Mouse (Mus musculus): ENCODE results near the gene Clmp. TPM values are rescaled to one million over a fixed set of nuclear protein-coding genes. Genes with fewer than 3 reads are reported as not detected.

Clmp gene
- total RNA-seq, 2 experiments from 2014 or later: 4.3 to 5.2 TPM

DNA sequence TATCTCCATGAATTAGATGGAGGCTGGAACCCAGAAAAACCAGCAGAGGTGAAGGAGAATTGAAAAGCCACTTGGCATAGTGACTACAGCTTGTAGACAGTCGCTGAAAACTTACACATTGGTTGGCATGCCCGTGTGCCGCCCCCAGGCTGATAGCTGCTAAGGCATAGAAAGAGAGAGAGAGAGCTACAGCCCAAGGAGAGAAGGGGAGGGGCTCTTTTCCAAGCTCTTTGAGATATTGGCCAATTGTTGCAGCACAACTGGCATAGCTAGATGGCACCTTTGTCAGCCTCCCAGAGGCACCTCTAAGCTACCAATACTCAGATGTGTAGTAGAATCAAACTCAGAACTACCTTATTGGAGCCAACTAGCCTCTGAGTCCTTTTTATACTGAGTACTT is 1.8 kb downstream of the Clmp start:
- DNase-seq: no peak
- intact Hi-C loops (cut with DNase I): no loop called here

DNA sequence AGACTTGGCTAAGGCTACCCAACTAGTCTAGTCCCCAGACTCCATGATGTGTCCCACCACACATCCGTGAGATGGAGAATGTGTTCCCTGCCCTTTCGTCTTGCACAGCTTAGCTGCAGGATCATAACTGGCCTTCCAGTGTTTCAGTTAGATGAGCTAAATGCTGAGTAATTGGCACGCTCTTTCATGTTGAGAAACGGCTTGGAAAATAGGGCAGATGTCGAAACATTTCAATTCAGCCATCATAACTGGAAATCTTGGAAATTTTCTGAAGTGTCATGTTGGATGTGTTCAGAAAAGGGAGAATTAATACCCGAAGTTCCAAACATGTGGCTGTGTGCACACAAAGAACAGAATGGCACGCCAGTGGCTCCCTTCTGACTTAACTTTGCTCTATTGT is 4.7 kb downstream of the Clmp start:
- intact Hi-C loops (cut with DNase I): no loop called here
- no peak for DNase-seq

DNA sequence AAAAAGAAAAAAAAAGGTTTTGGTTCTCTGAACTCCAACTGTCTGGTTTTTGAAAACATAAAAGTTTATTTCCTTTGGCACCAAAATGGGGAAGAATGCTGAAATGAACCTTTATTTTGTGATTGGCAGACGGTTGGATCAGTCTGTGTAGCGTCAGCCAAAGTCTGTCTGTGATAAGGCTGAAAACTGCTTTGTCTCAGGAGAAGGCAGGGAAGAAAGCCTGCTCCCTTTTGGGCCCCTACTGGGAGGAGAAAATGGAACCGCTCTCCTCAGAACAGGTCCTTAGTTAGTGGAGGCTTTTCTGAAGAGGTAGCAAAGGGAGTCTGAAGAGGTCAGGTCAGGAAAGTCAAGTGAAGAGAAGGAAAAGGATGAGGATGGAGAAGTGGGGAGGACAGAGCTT is 7.3 kb downstream of the Clmp start:
- no peak for DNase-seq
- intact Hi-C loops (cut with DNase I): no loop called here

DNA sequence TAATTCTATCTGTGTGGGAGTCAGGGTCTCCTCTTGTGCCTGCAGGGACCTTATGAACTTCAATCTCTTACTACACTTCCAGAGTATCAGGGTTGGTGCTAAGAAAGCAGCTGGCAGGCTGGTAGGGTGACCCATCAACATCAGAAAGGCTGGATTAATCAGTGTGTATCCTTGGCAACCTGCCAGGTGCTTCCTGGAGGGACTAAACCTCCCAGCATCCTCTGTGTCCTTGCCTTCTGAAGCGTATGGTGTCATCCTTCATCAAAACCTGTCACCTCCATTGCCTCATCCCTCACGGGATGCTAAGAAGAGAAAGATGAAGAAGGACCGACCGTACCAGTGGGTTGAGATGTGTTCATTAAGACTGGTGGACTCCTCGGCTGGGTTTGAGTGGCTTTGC is 8.0 kb downstream of the Clmp start:
- intact Hi-C loops (cut with DNase I): no loop called here

DNA sequence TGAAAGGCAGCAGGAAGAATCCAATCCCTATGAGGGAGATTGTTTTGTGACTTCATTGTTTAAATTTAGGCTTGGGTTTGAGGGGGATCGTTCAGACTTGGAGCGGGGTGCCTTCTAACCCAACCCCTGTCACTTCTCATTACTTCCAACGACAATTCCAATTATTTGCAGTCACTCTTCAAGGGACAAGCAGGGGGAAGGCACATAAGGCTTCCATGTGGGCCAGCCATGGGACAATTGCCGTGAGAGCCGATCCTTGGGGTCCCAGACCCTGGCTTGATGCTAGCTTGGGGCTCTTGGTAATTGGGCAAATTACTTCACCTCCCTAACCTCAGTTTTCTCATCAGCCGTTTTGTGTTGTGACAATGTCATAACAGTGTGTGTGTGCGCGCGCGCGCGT is 8.5 kb downstream of the Clmp start:
- intact Hi-C loops (cut with DNase I): no loop called here
- no peak for DNase-seq

More for the DNA sequence above, 8.0 kb downstream of the Clmp start:
- no peak for DNase-seq

DNA sequence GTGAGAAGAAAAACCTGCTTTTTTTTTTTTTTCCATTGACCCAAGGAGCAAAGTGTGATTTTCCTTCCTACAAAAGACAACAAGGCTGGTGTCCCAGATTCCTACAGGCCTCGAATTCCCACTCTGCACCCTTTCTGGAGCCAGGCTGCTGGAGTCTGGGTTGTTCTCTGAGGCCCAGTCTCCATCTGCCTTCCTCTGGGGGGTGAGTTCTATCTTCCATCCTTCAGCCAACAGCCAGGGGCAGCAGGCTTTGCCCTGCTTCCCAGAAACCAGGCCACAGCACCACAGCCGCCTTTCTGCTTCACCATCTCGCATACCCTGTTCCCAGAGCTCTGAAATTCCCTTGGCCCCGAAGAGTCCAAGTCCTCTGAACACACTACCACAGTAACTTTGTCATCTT is 10.3 kb downstream of the Clmp start:
- no peak for DNase-seq
- intact Hi-C loops (cut with DNase I): no loop called here

DNA sequence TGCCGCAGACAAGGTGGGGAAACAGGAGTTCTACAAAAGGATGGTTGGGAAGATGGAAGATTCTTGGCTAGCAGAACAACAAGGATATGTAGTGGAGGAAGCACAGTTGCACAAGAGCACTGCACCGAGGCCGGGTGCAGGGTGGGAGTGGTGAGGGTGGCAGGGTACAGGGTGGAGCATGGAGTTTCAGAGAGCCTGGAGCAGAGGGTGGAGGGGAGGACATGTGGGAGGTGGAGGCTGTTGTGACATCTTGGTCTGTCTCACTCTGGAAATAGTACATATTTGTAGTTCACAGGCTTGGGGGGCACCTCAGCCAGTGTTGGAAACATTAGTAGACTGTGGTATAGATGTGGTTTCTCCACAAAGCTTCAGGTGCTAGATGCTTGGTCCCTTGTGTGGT is 13.4 kb downstream of the Clmp start:
- intact Hi-C loops (cut with DNase I): no loop called here
- no peak for DNase-seq

DNA sequence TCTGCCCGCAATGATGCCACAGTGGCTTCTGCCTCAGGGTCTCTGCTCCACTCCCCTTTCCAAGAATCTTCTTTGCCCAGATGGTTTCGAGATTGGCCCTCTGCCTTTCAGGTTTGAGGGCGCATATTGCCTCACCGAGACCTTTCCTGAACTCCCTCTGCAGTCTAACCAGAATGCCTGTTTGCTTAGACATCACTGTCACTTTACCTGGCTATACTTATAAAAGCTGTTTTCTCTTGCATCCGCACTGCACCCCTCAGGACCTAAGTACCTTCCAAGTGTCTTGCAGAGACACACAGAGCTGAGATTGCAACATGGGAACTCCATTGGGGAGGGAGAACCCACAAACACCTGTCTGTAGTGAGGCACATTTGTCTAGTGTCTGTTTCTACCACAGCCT is 14.5 kb downstream of the Clmp start:
- intact Hi-C loops (cut with DNase I): no loop called here
- no peak for DNase-seq

DNA sequence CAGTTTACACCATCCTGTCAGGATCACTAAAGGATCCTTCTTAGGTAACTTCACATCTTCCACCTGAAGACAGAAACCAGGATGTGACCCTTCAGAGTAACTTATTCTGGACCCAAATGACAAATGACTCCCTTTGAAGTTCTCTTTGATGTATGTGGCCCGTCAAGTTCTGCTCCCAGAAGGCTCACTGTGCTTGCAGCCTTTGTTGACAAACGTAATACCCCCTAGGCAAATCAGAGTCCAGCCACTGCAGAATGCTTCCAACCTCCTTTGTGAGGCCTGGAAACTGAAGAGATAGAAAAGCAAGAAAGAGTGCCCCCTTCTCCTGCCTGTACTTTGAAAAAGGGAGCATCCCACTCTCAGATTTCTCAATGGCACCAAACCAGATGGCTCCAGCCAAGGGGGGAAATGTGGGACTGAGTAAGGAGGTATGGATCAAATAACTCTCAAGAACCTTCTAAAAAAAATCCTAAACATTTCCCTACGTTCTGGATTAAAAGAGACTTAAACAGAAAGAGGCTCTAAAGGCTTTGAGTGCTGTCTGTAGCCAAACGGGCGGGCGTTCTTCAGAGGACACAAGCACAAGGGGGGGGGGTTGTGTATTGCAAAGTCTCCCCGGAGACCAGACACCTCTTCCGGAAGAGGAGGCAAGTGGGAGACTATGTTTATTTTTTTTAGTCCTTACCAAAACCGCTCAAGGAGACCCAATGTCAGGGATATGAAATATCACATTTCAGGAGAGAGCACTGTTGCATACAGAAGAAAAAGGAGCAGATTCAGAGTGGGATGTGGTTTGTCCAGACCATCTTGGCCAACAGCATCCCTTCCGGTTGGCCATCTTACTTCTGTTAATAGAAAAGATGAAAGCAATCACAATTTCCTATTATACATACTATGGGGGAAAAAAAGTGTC is 18.9 kb downstream of the Clmp start:
- intact Hi-C loops (cut with DNase I): no loop called here

DNA sequence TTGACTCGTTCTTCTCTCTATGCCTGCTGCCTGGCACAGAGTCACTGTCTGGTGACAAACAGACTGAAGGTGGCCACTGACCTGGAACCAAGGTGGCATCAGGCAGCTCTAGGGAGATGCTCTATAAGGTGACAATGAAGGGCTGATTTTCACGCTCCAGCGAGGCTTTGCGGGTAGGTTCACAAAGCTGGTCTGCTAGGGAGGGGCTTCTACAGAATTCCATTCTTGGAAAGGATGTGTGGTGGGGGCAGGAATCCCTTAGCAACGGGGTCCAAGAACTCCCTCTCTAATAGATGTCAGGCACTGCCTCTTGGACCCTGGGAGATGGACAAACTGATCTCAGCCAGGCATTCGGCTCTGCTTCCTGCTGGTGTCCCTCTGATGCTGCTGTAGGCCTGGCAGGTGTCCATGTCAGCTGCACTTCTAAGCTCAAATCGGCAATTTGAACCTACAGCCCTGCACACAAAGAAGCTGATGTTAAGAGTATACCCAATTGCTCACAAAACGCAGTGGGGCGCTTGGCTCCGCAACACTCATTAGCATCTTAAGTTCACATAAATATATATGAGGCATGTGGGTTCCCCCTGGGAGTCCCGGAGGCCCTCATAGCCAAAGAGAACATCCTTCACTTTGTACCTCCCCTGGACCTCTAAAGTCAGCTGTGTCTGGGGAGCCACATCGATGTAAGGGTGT is 22.8 kb downstream of the Clmp start:
- DNase-seq: no peak
- intact Hi-C loops (cut with DNase I): no loop called here

More for the DNA sequence above, 18.9 kb downstream of the Clmp start:
- no peak for DNase-seq

DNA sequence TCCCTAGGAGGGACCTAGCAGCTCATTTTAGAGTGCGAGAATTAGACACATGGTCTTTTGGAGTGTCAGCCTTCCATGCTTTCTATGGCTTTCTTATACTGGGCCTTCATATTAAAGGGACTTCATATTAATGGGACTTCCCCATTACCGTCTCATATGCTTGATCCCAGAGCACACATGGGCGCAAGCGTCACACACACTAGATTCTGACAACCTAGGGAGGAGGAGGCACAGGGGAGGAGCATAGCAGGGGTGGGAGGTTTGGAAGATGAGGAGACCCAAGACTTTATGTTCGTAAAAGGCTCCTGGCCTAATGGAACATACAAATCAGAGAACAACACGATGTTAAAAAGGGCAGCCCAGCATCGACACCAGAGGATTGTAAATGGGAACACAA is 23.4 kb downstream of the Clmp start:
- DNase-seq: no peak
- intact Hi-C loops (cut with DNase I): no loop called here

DNA sequence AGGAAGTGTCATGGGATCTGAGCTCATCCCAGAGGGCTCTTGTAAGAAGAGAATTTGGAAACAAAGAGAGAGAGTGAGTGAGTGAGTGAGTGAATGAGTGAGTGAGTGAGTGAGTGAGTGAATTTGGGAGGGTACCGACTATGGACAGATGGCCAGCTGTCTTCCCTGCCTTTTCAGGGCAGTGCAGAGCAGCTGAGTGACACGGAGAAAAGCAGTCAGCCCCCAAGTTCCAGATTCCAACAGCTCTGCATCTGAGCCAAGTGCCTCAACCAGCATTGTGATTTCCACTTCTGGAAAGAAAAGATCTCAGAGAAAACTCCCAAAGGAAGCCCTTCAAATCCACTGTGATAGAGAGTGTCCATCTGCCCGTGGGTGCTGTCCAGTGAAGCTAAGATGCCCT is 23.8 kb downstream of the Clmp start:
- intact Hi-C loops (cut with DNase I): no loop called here
- no peak for DNase-seq

DNA sequence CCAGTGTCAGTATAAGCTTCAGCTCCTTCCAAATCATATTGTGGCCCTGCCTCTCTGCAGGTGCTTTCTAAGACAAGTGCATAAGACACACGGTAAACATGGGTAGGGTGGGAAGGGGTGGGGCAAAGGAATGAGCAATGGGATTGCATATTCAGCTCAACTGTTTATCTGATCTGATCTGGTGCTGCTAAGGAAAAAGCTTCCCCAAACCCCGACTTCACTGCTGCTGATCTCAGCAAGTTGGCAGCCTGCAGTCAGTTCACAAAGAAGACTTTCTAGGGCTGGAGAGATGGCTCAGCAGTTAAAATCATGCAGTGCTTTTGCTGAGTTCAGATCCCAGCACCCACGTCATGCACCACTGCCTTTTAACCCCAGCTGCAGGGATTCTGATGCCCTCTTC is 24.2 kb downstream of the Clmp start:
- DNase-seq: no peak
- intact Hi-C loops (cut with DNase I): no loop called here

DNA sequence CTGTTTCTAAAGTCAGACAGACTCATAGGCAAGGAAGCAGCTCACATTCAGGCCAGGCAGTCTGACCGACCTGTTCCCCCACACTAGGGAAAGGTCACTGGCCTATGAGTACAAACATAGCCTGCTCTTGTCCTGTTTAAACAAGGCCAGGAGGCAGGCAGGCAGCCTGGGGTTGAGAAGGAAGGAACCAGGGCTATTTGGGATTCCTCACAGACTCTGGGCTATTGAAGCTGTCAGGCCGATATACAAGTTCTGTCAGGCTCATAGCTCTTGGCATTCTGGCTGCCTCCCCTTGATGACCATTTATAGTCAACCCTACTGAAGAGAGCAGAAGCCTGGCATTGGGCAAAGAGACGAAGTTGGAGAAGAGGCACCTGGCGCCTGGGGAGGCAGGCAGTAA is 25.9 kb downstream of the Clmp start:
- DNase-seq: no peak
- intact Hi-C loops (cut with DNase I): no loop called here

DNA sequence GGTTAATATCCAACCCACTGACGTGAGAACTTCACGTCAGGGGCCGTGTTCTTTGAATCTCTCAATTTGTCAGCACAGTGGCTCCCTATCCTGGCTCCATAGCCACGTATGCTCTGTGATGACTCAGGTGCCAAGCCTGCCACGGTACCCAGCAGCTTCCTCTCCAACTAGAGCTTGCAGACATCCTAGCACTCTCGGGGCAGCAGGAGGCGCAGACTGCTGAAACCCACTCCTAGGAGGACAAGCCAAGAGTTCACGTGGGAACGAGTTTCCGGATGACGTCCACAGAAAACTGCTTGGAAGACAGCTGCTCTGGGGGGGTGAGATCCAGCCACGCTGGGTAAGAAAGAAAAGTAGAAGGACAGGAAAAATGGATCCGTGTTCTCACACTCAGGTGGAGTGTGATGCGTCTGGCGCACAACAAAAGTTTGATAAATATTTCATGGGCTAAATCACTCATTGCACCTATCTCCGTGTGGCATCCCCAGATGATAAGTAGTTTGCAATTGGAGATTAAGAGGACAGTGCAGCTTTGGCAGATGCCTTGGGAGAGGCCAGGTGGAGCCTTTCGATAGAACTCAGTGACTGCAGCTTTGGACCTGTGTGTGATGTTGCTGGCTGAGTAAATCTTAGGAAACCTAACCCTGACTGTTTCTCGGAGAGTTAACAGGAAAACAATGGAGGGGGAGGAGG is 31.6 kb downstream of the Clmp start:
- DNase-seq: peak in 1 of 2 experiments; percentile 23
- intact Hi-C loops (cut with DNase I): no loop called here

DNA sequence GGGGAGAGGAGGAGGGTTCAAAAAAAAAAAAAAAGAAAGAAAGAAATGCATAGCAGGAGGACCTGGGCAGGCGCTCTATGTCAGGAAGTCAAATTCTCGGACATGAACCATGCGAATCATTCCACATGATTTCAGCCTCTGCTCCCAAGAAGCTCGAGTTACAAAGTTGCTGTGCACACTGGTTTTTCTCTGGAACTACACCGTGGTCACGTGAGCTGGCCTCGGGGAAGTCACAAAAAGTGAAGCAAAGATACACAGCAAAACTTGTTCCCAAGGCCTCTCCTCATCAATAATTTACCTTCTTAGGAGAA is 32.1 kb downstream of the Clmp start:
- DNase-seq: no peak
- intact Hi-C loops (cut with DNase I): no loop called here

DNA sequence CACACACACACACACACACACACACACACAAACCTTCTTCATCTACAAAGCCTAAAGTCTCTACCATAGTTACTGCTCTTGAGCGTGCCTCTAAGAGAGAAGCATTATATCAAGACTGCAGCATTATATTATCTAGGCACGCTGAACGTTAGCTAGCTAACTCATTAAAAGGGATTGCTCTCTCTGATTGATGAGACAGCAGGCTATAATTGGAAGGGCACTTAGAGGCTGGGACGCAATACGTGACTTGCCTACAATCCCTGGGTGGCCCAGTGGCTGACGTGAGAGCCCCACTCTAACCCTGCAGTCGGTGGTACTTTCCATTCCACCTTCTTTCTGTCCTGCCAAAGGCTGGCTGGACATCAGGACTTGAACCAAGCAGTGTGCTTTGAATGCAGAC is 35.1 kb downstream of the Clmp start:
- DNase-seq: no peak
- intact Hi-C loops (cut with DNase I): no loop called here

DNA sequence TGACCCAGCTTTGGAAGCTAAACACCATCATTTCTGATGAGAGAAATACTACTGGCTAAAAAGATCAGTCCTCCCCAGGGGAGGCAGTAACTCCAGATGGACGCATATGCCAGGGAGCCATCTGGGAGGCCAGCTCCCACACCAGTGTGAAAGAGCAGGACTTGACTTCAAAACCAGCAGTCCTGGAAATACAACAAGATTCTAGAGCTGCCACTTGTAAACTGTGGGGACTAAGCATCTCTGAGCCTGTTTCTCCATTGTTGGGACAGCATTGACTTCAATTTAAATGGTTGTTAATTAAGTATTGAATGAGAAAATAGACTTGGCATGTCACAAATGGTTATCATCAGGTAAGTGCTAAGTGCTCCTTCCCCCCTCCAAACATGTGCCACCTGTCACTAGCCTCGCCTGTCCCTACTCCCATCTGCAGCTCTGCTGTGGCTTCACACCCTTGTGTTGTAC is 37.6 kb downstream of the Clmp start:
- intact Hi-C loops (cut with DNase I): no loop called here
- no peak for DNase-seq

DNA sequence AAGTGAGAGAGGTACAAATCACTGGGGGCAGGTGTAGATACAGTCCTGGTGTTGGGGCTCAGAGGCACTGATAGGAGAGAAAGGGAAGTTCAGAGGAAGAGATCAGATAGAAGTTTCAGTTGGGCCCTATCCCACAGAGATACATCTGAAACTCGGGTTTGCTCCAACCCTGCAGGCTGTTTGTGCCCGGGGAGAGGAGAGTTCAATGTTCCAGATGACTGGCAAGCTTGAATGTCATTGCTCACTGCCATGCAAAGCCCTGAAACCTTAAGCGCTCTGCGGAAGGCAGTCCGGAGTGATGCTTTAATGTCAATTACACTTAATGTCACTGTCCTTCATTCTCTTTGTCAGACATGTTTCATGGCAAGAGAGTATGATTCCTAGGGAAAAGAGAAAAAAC is 39.2 kb downstream of the Clmp start:
- no peak for DNase-seq
- intact Hi-C loops (cut with DNase I): no loop called here

DNA sequence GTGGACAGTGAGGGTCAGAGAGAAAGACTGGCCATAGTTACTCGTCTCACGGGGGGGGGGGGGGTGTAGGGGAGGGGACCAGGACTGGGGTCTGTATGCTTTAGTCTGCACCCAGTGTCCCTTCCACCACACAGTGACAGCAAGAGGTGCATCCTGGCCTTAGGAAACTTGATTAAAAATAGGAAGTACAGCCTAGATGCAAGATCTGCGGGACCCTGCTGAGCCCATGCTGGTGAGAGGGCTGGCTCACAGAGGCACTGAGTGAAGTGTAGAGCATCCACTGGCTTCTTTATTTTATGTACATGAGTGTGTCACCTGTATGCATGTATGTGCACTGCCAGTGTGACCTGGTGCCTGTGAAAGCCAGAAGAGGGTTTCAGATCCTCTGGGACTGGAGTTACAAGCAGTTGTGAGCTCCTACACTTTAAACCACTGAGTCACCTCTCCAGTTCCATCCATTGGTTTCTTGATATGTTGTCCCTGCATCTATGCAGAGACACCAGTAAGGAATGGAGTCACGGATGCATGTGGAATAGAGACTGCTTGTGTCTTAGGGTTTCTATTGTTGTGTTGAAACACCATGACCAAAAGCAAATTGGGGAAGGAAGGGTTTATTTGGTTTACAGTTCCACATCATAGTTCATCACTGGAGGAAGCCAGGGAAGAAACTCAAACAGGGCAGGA is 41.5 kb downstream of the Clmp start:
- intact Hi-C loops (cut with DNase I): no loop called here
- no peak for DNase-seq

DNA sequence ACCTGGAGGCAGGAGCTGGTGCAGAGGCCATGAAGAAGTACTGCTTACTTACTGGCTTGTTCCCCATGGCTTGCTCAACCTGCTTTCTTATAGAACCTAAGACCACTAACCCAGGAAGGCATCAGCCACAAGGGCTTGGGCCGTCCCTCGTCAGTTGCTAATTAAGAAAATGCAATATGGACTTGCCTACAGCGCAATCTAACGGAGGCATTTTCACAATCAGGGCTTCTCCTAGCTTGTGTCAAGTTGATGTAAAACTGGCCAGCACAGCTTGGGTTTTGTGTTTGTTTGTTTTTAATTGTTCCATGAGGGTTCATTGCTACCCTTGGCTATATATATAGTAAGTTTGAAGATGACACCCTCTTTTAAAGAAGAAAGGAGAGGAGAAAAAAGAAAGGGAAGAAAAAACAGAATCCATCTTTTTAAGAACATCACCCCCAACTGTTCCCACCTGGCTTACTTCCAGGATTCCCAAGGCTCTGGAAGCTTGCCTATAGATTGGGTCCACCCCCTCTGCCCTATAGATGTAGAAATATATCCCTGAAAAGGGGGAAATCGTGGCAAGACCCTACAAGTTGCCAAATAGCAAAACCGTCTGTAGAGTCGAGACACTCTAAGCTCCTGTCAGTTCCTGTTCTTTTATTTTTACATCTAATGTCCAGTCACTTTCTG is 42.2 kb downstream of the Clmp start:
- no peak for DNase-seq
- intact Hi-C loops (cut with DNase I): no loop called here

All from heart, postnatal 36 days (tissue).